Mouse (Mus musculus) urinary bladder, postnatal 4 days (tissue): ENCODE results near the gene Slc38a4.

Source experiments
- DNase-seq, 2 experiments: peaks; one replicate each; pipeline ENCODE4 v3.0.0; 2021 to 2022; ENCODE audit warnings: low spot score in 2 of 2

Slc38a4 gene

DNA sequence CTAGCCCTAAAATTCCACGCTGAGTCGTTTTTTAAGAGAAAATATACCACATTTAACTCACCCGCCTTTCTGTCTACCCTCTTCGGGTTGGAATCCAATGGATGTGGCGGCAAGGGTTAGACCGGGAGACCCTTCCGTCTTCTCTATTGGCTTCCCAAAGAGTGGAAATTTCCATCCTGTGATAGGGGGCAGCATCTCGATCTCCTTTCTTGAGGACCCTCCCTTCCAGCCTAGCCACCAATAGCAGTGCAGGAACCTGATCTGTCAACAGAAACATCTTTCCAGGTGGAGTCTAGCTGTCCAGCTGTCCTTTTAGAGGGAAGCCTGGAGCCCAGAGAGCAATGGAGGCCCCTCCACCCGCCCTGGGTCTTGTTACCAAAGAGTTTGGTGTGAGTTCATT is at the start of gene Slc38a4:
Slc38a4 (minus strand) TSS at position 163 of the 400 bp plus-strand sequence.
- no peak for DNase-seq

DNA sequence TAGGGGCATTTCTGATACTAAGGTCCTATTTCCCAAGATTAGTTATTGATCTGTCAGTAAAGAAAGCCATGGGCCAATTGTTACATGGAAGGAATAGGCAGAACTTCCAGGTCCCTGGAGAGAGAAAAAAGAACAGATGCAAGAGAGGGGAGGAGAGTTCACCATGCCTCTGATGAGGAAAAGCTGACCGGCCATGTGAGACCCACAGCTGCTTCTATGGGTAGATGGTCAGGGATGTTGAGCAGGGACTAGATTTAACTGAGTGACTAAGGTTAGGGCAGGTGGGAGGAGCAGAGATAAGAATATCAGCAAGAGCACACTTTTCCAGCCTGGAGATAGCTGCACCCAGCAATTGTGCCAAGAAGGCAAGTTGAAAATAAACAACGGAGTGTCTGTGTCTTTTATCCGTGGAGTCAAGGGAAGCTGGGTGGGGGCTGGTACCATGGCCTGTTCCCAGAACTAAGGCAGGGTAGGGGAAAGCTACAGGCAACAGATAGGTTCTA is 49.2 kb upstream of the Slc38a4 start:
- DNase-seq: peak in 1 of 2 experiments; percentile 14

DNA sequence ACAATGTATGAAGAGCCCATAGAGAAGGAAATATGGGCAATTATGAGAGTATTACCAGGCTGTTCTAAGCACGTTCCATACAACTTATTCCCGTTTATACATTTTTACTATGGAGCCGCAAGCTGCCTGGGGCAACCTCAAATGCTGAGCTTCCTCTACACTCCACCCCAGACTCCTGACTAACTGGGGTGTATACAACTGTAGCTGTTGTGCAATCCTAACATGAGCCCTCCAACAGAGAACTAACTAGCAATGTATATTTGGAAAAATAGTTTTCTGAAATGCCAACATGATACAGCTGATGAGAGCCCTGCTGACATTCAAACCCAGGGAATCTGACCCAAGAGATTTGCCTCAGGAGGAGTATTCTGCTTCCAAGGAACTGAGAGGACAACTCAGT is 48.3 kb upstream of the Slc38a4 start:
- DNase-seq: peak in 1 of 2 experiments; percentile 20

DNA sequence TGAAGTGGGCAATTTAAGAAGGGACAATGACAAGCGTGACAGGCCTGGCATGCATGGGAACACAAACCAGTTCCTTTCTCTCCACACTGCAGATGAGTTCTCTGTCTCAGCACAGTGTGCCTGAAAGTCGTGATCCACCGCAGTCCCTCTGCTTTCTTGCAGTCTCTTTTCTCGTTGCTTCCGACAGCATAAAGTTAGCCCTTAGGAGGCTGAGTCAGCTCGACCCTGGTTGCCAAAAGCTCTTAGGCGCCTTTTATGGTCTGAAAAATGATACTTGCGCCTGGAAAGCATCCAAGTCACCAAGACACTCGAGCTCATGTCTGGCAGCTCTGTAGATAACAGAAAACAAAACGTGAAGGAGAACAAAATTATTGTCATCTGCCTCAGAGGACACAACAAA is 47.1 kb upstream of the Slc38a4 start:
- peak in 1 of 2 experiments; percentile 51 for DNase-seq

DNA sequence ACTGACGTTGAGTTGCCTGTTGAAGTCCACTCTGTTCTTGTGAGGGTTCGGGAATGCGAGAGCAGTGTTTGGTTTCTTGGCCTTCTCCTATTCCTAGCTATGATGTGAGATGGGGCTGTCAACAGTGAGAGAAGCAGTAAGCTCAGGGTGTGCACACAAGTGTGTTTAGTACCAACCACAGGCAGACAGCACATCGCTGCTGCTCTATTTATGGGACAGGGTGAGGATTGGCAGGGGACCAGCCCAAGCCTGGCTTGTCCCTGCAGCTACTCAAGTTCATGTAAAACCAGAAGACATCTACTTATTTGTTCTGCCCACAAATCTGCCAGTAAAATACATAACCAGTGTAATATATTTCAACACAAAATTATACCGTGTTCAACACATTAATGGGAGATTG is 46.4 kb upstream of the Slc38a4 start:
- peak in 1 of 2 experiments; percentile 41 for DNase-seq

DNA sequence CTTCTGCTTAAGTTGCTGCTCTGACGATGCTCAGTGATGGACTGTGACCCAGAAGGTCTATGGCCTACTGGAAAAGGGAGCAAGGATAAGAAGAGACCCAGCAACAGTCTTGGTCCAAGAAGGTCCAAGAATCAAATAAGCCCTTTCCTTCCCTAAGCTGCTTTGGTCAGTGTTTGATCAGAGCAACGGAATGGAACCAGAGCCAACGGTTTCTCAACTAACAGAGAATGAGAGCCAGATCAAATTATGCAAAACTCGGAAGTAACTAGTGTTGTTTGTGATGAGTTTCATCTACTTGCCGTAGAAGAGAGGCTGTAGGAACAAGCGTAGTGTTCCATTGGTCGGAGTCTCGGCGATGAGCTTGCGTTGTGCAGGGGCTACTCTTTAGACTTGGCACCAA is 43.3 kb upstream of the Slc38a4 start:
- no peak for DNase-seq

DNA sequence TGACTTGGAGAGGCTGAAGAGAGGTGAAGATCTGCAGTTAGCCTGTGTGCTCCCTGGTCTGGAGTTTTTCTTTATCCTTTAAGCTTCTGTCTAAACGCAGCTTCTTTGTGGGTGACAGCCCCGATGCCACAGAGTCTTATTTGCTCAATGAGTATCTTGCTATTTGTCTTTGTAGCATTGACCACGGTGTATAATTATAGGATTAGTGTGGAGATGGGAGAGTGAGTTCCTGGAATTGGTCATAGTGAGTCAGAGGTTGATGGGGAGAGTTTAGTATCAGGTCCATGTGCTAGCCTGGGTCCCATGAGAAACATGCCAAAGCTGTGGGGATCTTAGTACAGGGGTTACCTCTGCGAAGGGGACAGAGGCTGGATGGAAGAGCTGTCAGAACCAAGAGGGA is 41.8 kb upstream of the Slc38a4 start:
- DNase-seq: no peak

DNA sequence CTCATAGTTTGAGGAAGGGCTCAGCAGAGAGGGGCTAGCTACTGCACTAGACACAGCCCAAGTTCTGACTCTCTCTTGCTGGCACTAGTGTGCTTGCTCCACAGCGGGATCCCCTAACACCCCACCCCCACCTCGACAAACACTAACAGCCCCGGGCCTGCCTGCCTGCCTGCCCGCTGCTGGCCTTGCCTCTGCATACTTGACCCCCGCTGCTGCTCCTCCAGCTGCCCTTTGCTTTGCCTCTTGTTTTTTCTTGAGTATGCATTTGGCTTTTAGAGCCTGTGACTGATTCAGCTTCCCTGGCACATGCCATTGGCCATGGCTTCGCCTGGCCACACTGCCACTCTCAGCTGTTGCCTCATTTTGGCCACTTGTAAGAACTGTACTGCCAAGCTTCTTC is 33.8 kb upstream of the Slc38a4 start:
- peak in 1 of 2 experiments; percentile 53 for DNase-seq

DNA sequence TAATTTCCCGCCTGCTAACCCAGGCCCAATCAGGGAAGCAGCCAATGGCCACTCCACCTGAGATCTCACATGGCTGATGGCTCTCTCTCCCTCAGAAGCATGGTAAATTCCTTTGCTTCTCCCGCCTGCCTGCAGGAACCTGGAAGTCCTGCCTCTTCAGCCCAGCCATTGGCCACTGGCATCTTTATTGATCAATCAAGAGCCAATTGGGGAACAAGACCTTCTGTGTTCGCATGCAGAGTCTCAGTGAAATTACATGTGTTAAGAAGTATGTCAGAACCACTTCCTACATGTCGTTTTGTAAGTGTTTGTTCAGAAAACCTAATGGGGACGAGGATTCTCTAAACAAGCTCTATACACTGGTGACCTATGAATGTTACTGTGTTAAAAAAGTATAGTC is 30.1 kb upstream of the Slc38a4 start:
- DNase-seq: no peak

DNA sequence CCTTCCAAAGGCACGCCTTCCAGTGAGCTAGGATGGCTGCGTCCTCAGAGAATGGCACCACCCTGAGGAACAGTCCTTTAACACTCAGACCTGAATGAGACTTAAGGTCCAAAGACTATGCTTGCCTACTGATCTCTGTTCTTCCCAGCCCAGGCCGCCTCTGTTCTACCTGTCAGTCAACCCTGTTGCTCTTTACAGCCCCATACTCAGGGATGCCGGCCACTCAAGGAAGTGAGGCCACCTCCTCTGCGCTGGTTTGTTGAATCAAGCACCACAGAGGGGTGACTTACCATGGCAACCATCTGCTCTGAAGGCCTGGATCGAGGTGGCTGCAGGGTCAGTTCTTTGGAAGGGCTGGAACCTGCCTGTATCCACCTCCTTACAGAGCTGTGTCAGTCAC is 21.9 kb upstream of the Slc38a4 start:
- DNase-seq: no peak

DNA sequence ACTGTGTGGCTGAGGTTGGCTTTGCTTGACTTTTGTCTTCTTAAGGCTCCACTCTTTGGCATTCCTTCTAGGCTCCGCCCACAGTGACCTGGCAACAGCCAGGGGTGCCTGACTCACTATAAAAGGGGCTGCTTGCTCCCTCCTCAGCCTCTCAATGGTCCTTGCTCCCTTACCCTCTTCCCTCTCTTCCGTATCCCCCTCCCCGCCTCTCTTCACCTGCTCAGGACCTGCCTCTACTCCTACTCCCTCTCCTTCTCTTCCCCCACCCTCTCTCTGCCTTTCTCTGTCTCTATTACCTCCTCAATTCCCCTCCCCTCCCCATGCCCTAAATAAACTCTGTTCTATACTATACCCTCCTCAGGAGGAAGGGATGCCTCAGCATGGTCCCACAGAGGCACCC is 20.3 kb upstream of the Slc38a4 start:
- DNase-seq: no peak

DNA sequence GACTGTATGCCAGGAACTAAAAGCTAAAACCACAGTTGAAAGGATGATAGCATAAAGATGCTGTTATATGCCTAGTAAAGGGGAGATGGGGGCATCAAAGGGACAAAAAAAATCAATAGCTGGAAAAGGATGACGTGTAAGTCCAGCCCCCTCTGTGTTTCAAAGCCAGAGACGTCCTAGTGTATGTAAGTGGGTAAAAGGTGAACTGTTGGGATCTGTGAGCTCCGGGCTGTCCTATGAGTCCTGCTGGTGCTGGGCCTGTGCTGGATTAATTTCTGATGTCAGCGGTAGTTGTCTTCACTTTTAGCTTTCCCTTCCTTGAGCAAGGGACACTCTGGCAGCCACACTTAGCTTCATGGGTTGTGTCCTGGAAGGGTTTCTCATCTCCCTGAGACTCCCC is 19.5 kb upstream of the Slc38a4 start:
- DNase-seq: peak in 1 of 2 experiments; percentile 20

DNA sequence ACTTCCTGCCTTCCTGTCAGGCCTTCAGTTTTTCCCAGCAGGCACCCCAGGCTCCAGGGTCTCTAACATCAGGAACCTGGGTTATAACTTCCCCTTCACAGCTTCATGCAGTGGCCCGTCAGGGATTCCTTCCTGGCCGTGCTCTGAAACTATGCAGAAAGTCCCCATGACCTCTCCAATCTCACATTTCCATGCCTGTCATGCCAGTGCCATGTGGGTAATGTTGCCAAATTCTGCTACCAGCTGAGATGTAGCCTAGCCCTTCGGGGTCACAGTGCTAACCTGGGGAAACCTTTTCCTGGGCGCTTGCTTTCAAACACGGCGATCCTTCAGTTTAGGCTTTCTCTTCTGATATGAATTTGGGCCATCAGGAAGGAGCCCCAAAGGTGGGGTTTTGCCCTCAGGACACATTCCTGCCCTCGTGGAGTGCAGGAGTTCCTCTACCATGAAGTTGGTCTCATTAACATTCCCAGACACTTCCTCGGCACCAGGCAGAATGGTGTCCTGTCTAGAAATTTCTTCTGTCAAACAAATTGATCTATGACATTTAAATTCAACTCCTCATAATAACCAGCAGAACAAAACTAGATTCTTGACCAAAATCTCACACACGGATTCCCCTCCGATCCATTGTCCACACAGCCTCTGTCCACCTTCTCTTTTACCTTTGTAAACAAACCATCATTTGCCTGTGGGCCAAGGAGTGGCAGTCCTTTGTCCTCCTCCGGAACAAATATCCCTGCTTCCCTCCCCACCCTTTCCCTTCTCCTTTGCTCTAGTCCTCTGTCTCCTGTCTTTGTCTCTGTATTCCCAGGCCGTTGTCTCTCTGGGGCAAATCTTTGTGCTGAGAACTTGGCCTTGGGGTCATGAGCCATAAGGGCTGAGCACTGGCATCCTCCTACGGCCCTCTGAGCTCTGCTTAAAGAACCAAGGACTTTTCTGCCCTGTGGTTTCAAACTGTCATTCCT is 17.4 kb upstream of the Slc38a4 start:
- peak in 1 of 2 experiments; percentile 45 for DNase-seq

DNA sequence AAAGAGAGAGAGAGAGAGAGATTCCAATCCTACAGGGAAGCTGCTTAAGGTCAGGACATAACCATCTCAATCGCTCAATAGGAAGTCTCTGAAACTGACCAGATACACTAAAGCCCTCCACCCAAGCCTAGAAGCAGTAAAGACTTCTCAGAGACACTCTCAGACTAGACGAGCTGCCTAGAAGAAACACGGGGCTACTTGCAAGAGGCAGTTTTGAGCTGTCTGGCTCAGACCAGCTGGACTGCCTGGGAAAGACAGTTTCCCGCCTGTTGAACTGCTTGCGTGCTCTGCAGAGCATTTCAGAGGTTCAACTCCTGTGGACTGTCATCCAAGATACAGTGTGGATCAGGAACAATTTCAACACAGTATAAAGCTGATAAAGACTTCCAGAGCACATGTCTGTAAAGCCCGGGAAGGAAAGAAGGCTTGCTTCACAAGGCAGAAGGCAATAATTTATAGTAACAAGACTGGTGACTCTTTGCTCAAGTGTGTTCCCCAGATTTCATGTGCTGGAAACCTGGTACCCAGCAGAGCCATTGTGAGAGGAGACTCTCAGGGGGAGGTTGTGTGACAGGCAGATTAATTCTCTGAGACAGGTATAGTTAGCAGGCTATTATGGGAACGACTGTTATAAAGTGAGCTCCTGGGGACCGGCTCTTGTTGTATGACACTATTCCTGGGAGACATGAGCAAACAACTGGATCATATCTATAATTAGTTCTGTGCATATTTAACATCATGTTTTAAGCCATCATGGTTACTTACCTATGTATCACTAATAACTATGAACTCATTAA is 11.8 kb upstream of the Slc38a4 start:
- DNase-seq: peak in 1 of 2 experiments; percentile 33

DNA sequence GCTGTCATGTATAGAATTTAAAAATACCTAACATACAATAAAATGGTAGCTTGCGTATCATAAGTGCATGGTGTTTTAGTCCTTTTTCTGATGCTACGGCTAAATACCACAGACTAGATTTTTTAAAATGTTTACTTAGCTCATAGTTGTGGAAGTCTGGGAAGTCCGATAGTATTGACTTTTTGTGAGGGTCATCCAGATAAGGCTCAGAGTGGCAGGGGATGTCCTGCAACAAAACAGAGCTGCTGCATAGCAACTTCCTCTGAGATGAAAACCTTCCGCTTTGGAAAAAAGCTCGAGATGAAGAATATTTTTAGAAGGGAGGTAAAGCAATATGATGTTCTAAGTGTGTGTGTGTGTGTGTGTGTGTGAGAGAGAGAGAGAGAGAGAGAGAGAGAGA is 11.2 kb upstream of the Slc38a4 start:
- no peak for DNase-seq

DNA sequence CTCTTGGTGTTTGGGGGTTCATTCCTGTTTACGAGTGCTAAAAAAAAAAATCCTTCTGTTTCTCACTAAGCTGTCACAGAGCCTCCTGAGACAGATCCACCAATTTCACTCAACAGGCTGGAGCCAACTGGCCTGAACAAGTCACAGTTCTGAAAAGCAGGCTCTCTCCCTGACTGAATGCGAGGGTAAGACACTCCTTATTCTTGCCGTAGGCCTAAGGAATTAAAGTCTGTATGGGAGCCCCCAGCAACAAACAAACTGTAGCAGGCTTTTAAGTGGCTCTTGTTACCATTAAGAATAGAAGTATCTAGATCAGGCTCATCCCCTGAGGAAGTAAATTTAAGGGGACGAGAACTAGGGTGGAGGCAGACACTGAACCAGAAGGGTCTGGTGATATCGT is 7.5 kb upstream of the Slc38a4 start:
- peak in 1 of 2 experiments; percentile 32 for DNase-seq

DNA sequence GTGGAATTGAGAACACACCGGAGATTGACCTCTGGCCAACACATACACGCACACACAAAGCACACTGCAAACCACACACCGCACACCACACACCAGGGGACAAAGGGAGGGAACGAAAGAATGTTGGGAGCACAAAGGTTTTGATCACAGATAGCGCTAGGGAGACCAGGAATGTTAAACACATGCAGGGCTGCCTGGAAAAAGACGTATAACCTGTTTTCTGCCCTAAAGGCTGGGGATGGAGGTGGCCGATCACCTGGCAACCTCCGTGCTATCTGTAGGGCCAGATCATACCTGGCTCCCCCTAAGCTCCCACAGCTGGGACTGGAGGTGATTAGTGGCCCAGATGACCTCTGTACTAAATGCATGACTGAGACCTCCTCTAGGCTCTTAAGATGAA is 5.2 kb upstream of the Slc38a4 start:
- peak in 1 of 2 experiments; percentile 47 for DNase-seq

DNA sequence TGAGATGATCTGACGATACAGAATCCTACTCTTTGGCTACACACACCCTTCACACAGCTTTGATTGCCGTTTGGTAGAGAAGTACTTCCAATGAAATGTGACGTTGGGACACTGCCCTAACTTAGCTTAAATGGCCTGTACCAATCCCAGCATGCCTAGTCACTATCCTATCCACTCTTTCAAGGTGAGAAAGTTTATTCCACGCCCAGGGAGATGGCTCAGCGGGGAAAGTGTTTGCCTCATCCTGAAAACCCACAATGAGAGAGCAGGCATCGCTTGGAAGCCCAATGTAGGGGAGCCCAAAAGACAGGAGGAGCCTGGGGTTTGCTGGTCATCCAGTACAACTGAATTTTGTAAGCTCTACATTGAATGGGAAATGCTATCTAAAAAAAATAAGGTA is 4.8 kb upstream of the Slc38a4 start:
- DNase-seq: peak in 1 of 2 experiments; percentile 45

DNA sequence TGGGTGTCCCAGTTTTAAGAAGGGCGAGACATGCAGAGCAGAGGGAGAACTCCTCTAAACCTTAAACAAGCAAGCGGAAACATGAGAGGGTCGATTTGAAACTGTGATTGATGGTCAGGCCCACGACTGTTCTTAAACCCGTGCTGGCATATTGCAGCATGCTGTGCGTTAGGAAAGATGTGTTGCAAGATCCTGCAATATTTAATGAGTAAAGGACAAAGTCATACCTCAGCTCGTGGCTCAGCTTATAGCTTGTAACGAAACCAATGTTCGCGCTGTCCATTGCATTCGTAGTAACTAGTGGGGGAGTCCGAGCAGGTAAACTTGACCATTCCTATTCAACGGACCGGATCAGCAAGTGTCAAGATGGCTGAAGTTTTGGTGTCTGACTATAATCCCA is 4.3 kb upstream of the Slc38a4 start:
- peak in 1 of 2 experiments; percentile 30 for DNase-seq

DNA sequence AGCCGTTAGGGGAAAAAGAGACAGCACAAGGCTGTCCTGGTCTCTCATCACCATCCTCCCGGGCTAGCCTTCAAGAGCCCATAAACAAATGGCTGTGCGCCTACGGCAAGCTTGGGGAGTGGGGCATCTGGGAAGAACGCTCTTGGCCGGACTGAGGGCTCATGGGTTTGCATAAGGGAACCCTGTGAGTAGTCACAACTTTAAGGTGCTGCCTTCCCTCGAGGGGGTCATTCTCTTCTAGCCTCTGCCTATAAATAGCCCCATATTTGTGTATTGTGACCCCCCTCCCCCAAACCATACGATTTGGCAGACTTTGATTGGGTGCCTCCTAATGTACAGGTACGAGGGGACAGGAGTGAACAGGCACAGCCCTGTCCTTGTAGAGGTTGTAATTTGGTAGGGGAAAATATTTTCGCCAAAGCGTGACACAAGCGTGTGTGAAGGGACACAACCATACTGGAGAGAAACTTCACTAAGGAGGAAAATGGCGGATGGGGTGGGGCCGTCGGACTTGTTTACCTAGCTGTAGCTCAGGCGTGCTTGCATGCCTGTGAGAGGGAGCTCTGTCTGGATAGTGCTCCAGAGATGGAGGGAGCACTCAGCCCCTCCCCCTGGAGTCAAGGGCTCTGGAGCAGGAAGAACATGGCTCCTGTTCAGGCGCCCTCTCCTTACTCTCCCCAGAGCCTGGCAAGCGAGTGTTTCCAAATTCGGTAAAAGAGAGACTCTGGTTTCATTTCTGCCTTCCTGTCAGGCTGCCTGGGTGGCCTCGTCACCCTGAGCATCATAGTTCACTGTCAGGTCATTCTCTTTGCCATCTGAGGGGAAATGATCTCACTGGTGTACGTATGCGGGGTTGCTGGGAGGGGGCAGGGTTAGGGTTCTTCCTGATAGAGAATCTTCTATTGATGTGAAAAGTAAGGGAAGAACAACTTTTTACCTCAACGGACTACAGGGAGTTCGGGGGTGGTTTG is 3.6 kb upstream of the Slc38a4 start:
- peak in 1 of 2 experiments; percentile 55 for DNase-seq
